Mouse (Mus musculus) hindbrain, embryonic 10.5 days (tissue): ENCODE results near the gene Cep152. TPM values are rescaled to one million over a fixed set of nuclear protein-coding genes. Genes with fewer than 3 reads are reported as not detected.

Experiments
- DNase-seq: peaks from one replicate; pipeline ENCODE4 v3.0.0-alpha.2; 2017; ENCODE audit warnings: low spot score
- H3K27ac ChIP-seq: fragments of 300-500 bp; sonication (generic); 2 replicates; pipeline ENCODE4 v1.5.1; 2016; ENCODE audit warnings: mild to moderate bottlenecking, moderate library complexity
- H3K27me3 ChIP-seq: fragments of 300-500 bp; sonication (generic); 2 replicates; pipeline ENCODE4 v1.6.1; 2016; ENCODE audit warnings: mild to moderate bottlenecking; ENCODE audit not compliant: poor library complexity, insufficient read depth, severe bottlenecking
- H3K36me3 ChIP-seq: fragments of 300-500 bp; sonication (generic); 2 replicates; pipeline ENCODE4 v1.6.1; 2016; ENCODE audit warnings: mild to moderate bottlenecking, moderate library complexity
- H3K4me1 ChIP-seq: fragments of 300-500 bp; sonication (generic); replicated peaks from 2 replicates; pipeline ENCODE4 v1.6.1; 2016; ENCODE audit warnings: mild to moderate bottlenecking
- H3K4me3 ChIP-seq: fragments of 300-500 bp; sonication (generic); 2 replicates; pipeline ENCODE4 v1.5.1; 2016; ENCODE audit warnings: mild to moderate bottlenecking, moderate library complexity
- H3K9me3 ChIP-seq: fragments of 300-500 bp; sonication (generic); 2 replicates; pipeline ENCODE4 v1.6.1; 2016; ENCODE audit warnings: mild to moderate bottlenecking, moderate library complexity
- WGBS: fragments of 180-500 bp; shearing (Covaris S2); methylation state at CpG from one replicate; pipeline ENCODE4 v1.1.7; 2016; 5-methylcytosine and 5-hydroxymethylcytosine counted together
- polyA plus RNA-seq: library from polyadenylated mRNA; unstranded; fragments of >200 nt; fragmentation: Nextera tagmentation; extraction: Ambion mirVana; gene quantifications from 2 replicates; pipeline ENCODE4 v1.2.1, GENCODE M21; 2016

Cep152 gene
- 8.5 and 11.8 TPM in 2 replicates for polyA plus RNA-seq

GRCm38 (mm10) chr2:125624837-125625351, at the start of gene Cep152:
Gene Cep152 (minus strand): TSS chr2:125625113.
- Histone ChIP-seq H3K36me3 (peaks cover 8% of the 10 kb centered on the region), H3K27ac (peak within 1 kb of the TSS; percentile 91), H3K4me3 (peak within 1 kb of the TSS; percentile 74), H3K4me1 (peaks cover 45% of the 10 kb centered on the region), H3K9me3 (no peaks in the 10 kb centered on the region), H3K27me3 (no peaks in the 10 kb centered on the region)
- under 1% methylated on average over 50 of the region's 50 CpGs for WGBS
- peak; percentile 98 for DNase-seq

GRCm38 (mm10) chr2:125672957-125673631, 48.2 kb upstream of the Cep152 start, which contains the start of gene Eid1:
Gene Eid1 (plus strand): TSS chr2:125673095.
- Histone ChIP-seq H3K4me1 (peaks cover 21% of the 10 kb centered on the region), H3K36me3 (no peaks in the 10 kb centered on the region), H3K4me3 (peak within 1 kb of the TSS; percentile 84), H3K27me3 (no peaks in the 10 kb centered on the region), H3K9me3 (no peaks in the 10 kb centered on the region), H3K27ac (peak within 1 kb of the TSS; percentile 96)
- DNase-seq = peak; percentile 86
- WGBS = under 1% methylated on average over 69 of the region's 79 CpGs

DNA sequence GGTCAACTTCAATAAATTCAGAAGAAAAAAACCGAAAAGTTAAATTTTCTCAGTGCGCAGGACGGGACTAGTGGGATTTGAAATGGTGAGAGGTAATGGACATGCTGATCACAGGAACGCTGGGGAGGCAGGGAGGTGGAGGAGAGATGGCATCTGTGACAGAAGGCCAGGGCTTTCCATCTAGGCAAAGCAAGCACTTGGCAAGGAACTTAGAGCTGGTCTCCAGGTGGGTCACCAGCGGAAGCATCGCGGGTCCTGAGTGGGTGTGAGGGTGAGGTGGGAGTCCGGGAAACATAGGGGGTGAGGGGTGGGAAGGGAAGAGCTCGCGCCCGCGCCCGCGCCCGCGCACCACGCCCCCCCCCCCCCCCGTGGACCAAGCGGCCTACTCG, 47.6 kb upstream of the Cep152 start:
- 18% methylated on average over 15 of the region's 20 CpGs for WGBS

GRCm38 (mm10) chr2:125670846-125671245, 45.9 kb upstream of the Cep152 start:
- Histone ChIP-seq H3K4me3 (no peak overlapping the region), H3K27me3 (no peaks in the 10 kb centered on the region), H3K27ac (no peak overlapping the region), H3K36me3 (no peaks in the 10 kb centered on the region), H3K4me1 (peaks cover 21% of the 10 kb centered on the region), H3K9me3 (no peaks in the 10 kb centered on the region)
- WGBS = 68% methylated on average over 1 of the region's 1 CpGs
- DNase-seq = no peak

More for the DNA sequence above, 47.6 kb upstream of the Cep152 start:
- H3K4me1 ChIP-seq = peaks cover 21% of the 10 kb centered on the region
- H3K27ac ChIP-seq = peak overlapping the region; percentile 96
- no peak for DNase-seq
- no peaks in the 10 kb centered on the region for H3K27me3 ChIP-seq
- H3K36me3 ChIP-seq = no peaks in the 10 kb centered on the region
- peak overlapping the region; percentile 84 for H3K4me3 ChIP-seq
- no peaks in the 10 kb centered on the region for H3K9me3 ChIP-seq

DNA sequence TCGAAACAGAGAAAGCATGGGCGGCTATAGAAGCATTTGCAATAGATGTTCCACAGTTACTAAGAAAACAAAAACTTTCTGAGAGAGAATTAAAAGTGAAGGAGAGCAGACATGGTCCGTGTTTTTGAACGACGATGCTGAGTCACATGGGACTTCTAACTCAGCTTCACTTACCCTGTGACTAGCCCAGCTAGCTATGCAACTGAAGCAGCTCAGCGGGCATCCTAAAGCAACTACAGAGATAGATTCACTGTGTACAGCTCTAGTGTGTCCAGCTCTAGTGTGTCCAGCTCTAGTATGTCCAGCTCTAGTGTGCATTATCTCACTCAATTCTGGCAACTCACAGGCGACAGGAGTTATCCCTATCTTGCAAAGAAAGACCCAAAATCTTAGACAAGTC, 42.8 kb upstream of the Cep152 start:
- H3K27me3 ChIP-seq = no peaks in the 10 kb centered on the region
- no peaks in the 10 kb centered on the region for H3K36me3 ChIP-seq
- H3K4me1 ChIP-seq = peaks cover 3% of the 10 kb centered on the region; the same call in 1 of the 2 replicates
- no peak overlapping the region for H3K27ac ChIP-seq
- no peak for DNase-seq
- 88% methylated on average over 7 of the region's 7 CpGs for WGBS
- H3K9me3 ChIP-seq = no peaks in the 10 kb centered on the region
- no peak overlapping the region for H3K4me3 ChIP-seq

DNA sequence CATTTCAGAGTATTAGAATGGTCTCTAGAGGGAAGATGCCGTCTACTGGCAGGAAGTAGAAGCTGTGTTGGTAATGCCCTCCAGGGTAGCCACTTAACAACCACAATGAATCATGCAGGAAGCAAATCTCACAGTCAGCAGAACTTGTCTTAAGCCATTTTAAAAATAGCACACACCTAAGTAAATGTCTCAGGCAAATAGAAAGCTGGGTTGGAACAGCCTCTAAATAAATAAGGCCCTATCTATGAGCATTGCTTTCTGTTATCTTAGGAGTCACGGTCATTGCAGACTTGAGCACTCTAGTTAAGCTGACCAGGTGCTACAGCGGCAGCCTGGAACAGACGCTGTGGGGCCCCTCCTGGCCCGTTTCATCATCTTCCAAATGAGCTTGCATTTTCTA, 42.3 kb upstream of the Cep152 start:
- Histone ChIP-seq H3K4me1 (no peaks in the 10 kb centered on the region), H3K4me3 (no peak overlapping the region), H3K36me3 (no peaks in the 10 kb centered on the region), H3K27me3 (no peaks in the 10 kb centered on the region), H3K27ac (no peak overlapping the region), H3K9me3 (no peaks in the 10 kb centered on the region)
- WGBS = 78% methylated on average over 5 of the region's 5 CpGs
- no peak for DNase-seq

DNA sequence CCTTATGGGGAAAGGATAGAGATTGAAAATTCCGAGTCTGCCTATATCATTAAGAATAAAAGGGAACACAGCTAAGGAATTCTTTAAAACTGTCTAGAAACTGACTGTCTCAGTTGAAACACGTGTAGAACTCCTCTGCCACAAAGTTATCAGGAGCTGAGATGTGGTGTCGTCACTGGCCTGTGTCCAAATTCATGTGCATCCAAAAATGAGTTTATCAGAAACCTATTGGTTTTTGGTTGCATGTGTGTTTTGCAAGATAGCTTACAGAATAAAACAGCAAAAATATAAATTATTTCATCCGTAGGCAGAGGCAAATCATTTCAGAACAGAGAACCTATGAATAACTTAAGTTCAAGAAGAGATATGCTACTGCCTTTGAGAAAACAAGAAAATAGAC, 41.8 kb upstream of the Cep152 start:
- Histone ChIP-seq H3K9me3 (no peaks in the 10 kb centered on the region), H3K27ac (no peak overlapping the region), H3K4me1 (no peaks in the 10 kb centered on the region), H3K4me3 (no peak overlapping the region), H3K27me3 (no peaks in the 10 kb centered on the region), H3K36me3 (no peaks in the 10 kb centered on the region)
- DNase-seq = no peak
- WGBS = 90% methylated on average over 4 of the region's 4 CpGs

- Histone ChIP-seq H3K4me1 (peaks cover under 1% of the 10 kb centered on the region), H3K27ac (no peak overlapping the region), H3K36me3 (no peaks in the 10 kb centered on the region), H3K9me3 (no peaks in the 10 kb centered on the region), H3K27me3 (peaks cover 5% of the 10 kb centered on the region; the same call in 1 of the 2 replicates), H3K4me3 (no peak overlapping the region)
- 87% methylated on average over 4 of the region's 4 CpGs for WGBS
- DNase-seq = no peak
Measured at GRCm38 (mm10) chr2:125665909-125666308, 41.0 kb upstream of the Cep152 start.

GRCm38 (mm10) chr2:125665213-125665612, 40.3 kb upstream of the Cep152 start:
- DNase-seq = no peak
- Histone ChIP-seq H3K4me3 (no peak overlapping the region), H3K27ac (no peak overlapping the region), H3K36me3 (no peaks in the 10 kb centered on the region), H3K9me3 (no peaks in the 10 kb centered on the region), H3K27me3 (peaks cover 10% of the 10 kb centered on the region; the same call in 1 of the 2 replicates), H3K4me1 (peaks cover 8% of the 10 kb centered on the region)
- WGBS = 88% methylated on average over 5 of the region's 5 CpGs

- 89% methylated on average over 3 of the region's 3 CpGs for WGBS
- no peak for DNase-seq
Measured at GRCm38 (mm10) chr2:125662517-125662916, 37.6 kb upstream of the Cep152 start.

GRCm38 (mm10) chr2:125661156-125661555, 36.2 kb upstream of the Cep152 start:
- no peaks in the 10 kb centered on the region for H3K36me3 ChIP-seq
- peaks cover 8% of the 10 kb centered on the region for H3K4me1 ChIP-seq
- DNase-seq = no peak
- H3K4me3 ChIP-seq = peak overlapping the region; percentile 36
- no peaks in the 10 kb centered on the region for H3K9me3 ChIP-seq
- 76% methylated on average over 4 of the region's 4 CpGs for WGBS
- peaks cover 10% of the 10 kb centered on the region; the same call in 1 of the 2 replicates for H3K27me3 ChIP-seq
- H3K27ac ChIP-seq = peak overlapping the region; percentile 35; the same call in 1 of the 2 replicates

More at GRCm38 (mm10) chr2:125662517-125662916, 37.6 kb upstream of the Cep152 start:
- H3K27me3 ChIP-seq = peaks cover 10% of the 10 kb centered on the region; the same call in 1 of the 2 replicates
- H3K27ac ChIP-seq = no peak overlapping the region
- H3K9me3 ChIP-seq = no peaks in the 10 kb centered on the region
- H3K4me1 ChIP-seq = peaks cover 8% of the 10 kb centered on the region
- no peaks in the 10 kb centered on the region for H3K36me3 ChIP-seq
- no peak overlapping the region for H3K4me3 ChIP-seq

- Histone ChIP-seq H3K27ac (peak overlapping the region; percentile 35), H3K27me3 (peaks cover 10% of the 10 kb centered on the region; the same call in 1 of the 2 replicates), H3K9me3 (no peaks in the 10 kb centered on the region), H3K4me3 (peak overlapping the region; percentile 36), H3K36me3 (no peaks in the 10 kb centered on the region), H3K4me1 (peaks cover 8% of the 10 kb centered on the region)
- DNase-seq = no peak
- WGBS = 37% methylated on average over 20 of the region's 20 CpGs
Measured at GRCm38 (mm10) chr2:125660537-125661130, 35.7 kb upstream of the Cep152 start.
